Mouse (Mus musculus): ENCODE measurements at regions not wholly inside any gene's neighbourhood (a gene's known extent, or its start where the extent isn't known, plus 50 kb on each side); places are given as distances from the start of the nearest gene placed in this dataset.

DNA sequence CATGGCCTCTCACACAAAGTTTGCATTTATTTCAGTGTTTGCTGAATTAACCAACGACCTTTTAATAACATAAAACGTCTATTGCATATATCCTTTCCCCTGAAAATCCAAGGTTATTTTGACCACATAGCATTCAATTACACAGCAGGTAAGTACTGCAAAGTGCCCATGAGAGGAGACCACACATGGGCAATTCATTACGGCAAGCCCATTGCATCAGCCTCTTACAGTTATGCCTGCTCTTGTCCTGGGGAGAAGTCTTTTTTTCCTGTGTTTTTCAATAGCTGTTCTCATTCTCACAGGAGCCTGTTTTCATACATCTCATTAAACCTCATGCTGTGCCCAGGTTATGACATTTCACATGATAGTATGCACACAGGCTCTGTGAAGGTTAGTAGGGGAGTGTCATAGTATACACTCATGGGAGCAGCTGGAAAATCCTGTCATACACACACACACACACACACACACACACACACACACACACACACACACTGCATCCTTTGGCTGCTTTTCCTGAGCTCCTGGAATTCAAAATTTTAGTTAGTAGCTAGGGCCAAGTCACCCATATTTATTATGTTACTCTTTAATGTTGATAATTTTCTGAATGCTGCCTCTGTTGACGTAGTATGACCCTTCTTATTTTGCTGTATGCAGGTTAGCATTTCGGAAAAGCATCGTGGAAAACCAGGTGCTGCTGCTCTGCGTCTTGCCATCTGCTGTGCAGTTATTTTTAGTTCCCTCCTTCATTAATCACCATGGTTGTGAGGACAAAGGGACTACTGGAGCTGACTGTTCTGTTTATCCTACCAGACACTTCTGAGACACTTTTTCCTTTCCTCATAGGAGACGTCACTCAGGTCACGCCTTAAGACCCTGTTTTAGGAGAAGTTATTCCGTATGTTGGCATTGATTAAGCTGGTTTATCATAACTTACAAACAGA lies 483.6 kb downstream of the Bckdhb start:
- no peak for DNase-seq (ENCODE audit: low read depth in 2 of 2, low spot score in 2 of 2)
